Mouse (Mus musculus) midbrain, postnatal 0 days (tissue): Measurements from ENCODE around the gene Foxp1. TPM values are rescaled to one million over a fixed set of nuclear protein-coding genes. Genes with fewer than 3 reads are reported as not detected.
A peak's percentile ranks its signal among the peaks of the same experiment; 100 is the strongest.

Experiments used
- ATAC-seq: fragments of 200-750 bp; cut with Nextera tagmentation; 2 replicates; pipeline ENCODE4 v1.8.0; 2017; ENCODE audit warnings: moderate number of reproducible peaks, mild to moderate bottlenecking, moderate TSS enrichment, moderate library complexity; ENCODE audit not compliant: low FRiP score
- DNase-seq: peaks from one replicate; pipeline ENCODE4 v3.0.0-alpha.2; 2015; ENCODE audit warnings: low spot score
- H3K27ac ChIP-seq: fragments of 300-500 bp; sonication (generic); 2 replicates; pipeline ENCODE4 v1.5.1; 2014; ENCODE audit warnings: low read depth, mild to moderate bottlenecking, low read length, mixed read lengths
- H3K27me3 ChIP-seq: fragments of 300-500 bp; sonication (generic); 2 replicates; pipeline ENCODE4 v1.6.1; 2014; ENCODE audit warnings: low read length, control low read depth, mixed read lengths; ENCODE audit not compliant: insufficient read depth
- H3K36me3 ChIP-seq: fragments of 300-500 bp; sonication (generic); 2 replicates; pipeline ENCODE4 v1.6.1; 2014; ENCODE audit warnings: low read length, control low read depth, mixed read lengths; ENCODE audit not compliant: insufficient read depth
- H3K4me1 ChIP-seq: fragments of 300-500 bp; sonication (generic); 2 replicates; pipeline ENCODE4 v1.6.1; 2014; ENCODE audit warnings: mild to moderate bottlenecking, control low read depth, antibody characterized with exemption, low read length, mixed read lengths; ENCODE audit not compliant: insufficient read depth
- H3K4me2 ChIP-seq: fragments of 300-500 bp; sonication (generic); 2 replicates; pipeline ENCODE4 v1.6.1; 2014; ENCODE audit warnings: low read depth, mild to moderate bottlenecking, low read length, mixed read lengths; ENCODE audit not compliant: poor library complexity, severe bottlenecking
- H3K4me3 ChIP-seq: fragments of 300-500 bp; sonication (generic); 2 replicates; pipeline ENCODE4 v1.5.1; 2014; ENCODE audit warnings: low read depth, mild to moderate bottlenecking, low read length, moderate library complexity
- H3K9ac ChIP-seq: fragments of 300-500 bp; sonication (generic); replicated peaks from 2 replicates; pipeline ENCODE4 v1.6.1; 2014; ENCODE audit warnings: mild to moderate bottlenecking, low read length, moderate library complexity, mixed read lengths; ENCODE audit not compliant: poor library complexity, severe bottlenecking
- H3K9me3 ChIP-seq: fragments of 300-500 bp; sonication (generic); 2 replicates; pipeline ENCODE4 v1.6.1; 2016; ENCODE audit warnings: low read length, control low read depth
- CTCF ChIP-seq: IDR thresholded peaks from 2 replicates; pipeline ENCODE4 v1.5.1; 2016; ENCODE audit warnings: antibody characterized with exemption, mild to moderate bottlenecking
- WGBS: fragments of 180-500 bp; shearing (Covaris S2); extraction: QIAGEN DNeasy Blood & Tissue Kit; methylation state at CpG from one replicate; pipeline ENCODE4 v1.1.7; 2014; 5-methylcytosine and 5-hydroxymethylcytosine counted together
- polyA plus RNA-seq: library from polyadenylated mRNA; unstranded; fragments of >200 nt; fragmentation: Nextera tagmentation; extraction: Ambion mirVana; gene quantifications from 2 replicates; pipeline ENCODE4 v1.2.1, GENCODE M21; 2015
- total RNA-seq: library from RNA; depleted of rRNA; stranded (reverse); fragments of >200 nt; gene quantifications from 2 replicates; pipeline ENCODE4 v1.2.3, GENCODE M21; 2014

Foxp1 gene
- total and polyA plus RNA-seq, 2 experiments from 2014 or later, result 71.1 to 74.3 TPM

DNA sequence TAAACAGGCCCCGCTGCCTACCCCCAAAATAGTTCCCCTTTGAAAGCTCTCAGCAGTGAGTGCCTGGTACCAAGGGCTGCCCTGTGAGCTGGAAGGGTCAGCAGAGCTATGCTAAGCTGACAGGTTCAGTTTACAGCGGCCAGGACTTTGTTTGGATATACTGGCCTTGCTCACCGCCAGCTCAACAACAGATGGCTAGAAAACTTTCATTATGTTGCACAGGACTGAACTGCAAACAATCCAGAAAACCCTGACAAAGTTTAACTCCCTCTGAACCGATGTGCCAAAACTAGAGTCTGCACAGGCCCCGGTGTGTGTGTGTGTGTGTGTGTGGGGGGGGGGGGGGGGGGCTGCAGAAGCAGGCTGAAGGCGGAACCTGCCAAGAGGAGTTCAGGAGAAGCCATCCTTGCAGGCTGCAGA is 421.0 kb downstream of the Foxp1 start:
- no peak overlapping the region for H3K4me2 ChIP-seq
- peak; percentile 28 for DNase-seq

DNA sequence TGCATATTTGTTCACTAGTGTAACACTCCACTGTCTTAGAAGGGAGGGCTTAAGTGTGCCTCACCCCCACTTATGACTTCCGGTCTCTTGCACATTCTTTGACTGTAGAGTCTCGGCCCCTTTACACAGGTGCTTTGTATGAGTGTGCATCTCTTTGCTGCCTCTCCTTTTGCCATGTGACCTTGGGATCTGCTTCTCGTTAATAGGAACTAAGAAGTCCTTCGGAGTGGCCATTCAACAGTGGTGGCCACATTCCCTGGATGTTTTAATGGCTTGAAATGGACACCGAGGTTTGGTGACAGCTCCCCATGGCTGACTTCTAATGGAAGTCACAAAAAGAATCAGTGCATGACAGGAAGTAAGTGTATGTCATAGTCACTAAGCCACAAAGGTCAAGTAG is 422.2 kb downstream of the Foxp1 start:
- ATAC-seq (no peak), DNase-seq (no peak)
- peaks cover 3% of the 10 kb centered on the region; the same call in 1 of the 2 replicates for H3K4me1 ChIP-seq
- H3K9ac ChIP-seq, result no peak overlapping the region
- H3K4me2 ChIP-seq, result no peak overlapping the region
- H3K9me3 ChIP-seq, result no peaks in the 10 kb centered on the region
- 76% methylated on average over 5 of the region's 5 CpGs for WGBS
- no peaks in the 10 kb centered on the region for H3K27me3 ChIP-seq
- H3K27ac ChIP-seq, result no peak overlapping the region
- no peaks in the 10 kb centered on the region for H3K36me3 ChIP-seq
- no peak for TF ChIP-seq CTCF
- no peak overlapping the region for H3K4me3 ChIP-seq

More for the DNA sequence above, 421.0 kb downstream of the Foxp1 start:
- H3K4me3 ChIP-seq, result no peak overlapping the region
- no peak for TF ChIP-seq CTCF
- H3K36me3 ChIP-seq, result no peaks in the 10 kb centered on the region
- H3K27ac ChIP-seq, result no peak overlapping the region
- no peaks in the 10 kb centered on the region for H3K27me3 ChIP-seq
- no peaks in the 10 kb centered on the region for H3K9me3 ChIP-seq
- no peak for ATAC-seq
- H3K4me1 ChIP-seq, result peaks cover 3% of the 10 kb centered on the region; the same call in 1 of the 2 replicates
- no peak overlapping the region for H3K9ac ChIP-seq
- WGBS, result 13% methylated on average over 6 of the region's 6 CpGs

DNA sequence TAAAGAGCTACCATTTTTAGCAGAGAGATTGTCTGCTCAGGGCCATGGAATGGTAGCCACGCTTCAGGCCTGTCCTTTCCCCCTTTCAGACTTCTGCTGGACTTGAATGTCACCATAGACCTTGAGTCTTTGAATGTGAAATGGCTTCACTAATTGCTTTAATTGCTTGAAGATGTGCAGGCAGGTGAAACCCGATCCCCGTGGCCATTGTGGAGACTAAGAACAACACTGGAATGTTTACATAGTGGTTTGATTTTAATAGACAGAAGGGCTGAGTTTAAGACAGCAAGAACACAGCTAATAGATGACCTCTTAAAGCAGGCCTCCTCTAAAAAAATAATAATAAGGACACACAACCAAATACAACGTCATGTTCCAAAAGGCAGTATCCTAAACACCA is 422.7 kb downstream of the Foxp1 start:
- WGBS, result 86% methylated on average over 4 of the region's 4 CpGs
- ATAC-seq, result no peak
- DNase-seq, result no peak
- Histone ChIP-seq H3K36me3 (no peaks in the 10 kb centered on the region), H3K9ac (no peak overlapping the region), H3K4me3 (no peak overlapping the region), H3K4me1 (peaks cover 3% of the 10 kb centered on the region; the same call in 1 of the 2 replicates), H3K27me3 (no peaks in the 10 kb centered on the region), H3K4me2 (no peak overlapping the region), H3K27ac (no peak overlapping the region), H3K9me3 (no peaks in the 10 kb centered on the region)
- TF ChIP-seq CTCF, result no peak

DNA sequence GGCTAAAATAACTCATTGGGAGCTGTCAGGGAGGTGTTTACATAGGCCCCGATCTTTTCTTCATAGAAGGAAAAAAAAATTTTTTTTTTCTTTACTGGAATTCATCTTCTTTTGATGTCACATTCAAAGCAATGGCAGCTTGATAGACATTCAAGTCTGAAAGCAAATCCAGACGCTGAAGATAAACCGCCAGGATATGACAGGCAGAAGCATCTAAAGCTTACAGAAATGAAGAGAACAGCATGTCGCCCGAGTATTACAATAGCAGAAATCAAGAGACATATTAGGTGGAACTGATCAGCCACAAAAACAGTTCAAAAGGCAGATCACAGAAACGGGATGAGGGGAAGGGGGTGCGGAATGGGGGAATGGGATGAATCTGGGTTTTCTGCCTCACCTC is 425.3 kb downstream of the Foxp1 start:
- no peaks in the 10 kb centered on the region for H3K27me3 ChIP-seq
- ATAC-seq, result no peak
- no peak for TF ChIP-seq CTCF
- H3K4me3 ChIP-seq, result no peak overlapping the region
- H3K9ac ChIP-seq, result no peak overlapping the region
- H3K27ac ChIP-seq, result no peak overlapping the region
- no peak for DNase-seq
- H3K4me2 ChIP-seq, result no peak overlapping the region
- 24% methylated on average over 7 of the region's 7 CpGs for WGBS
- H3K4me1 ChIP-seq, result peaks cover 3% of the 10 kb centered on the region; the same call in 1 of the 2 replicates
- H3K36me3 ChIP-seq, result no peaks in the 10 kb centered on the region
- H3K9me3 ChIP-seq, result no peaks in the 10 kb centered on the region

DNA sequence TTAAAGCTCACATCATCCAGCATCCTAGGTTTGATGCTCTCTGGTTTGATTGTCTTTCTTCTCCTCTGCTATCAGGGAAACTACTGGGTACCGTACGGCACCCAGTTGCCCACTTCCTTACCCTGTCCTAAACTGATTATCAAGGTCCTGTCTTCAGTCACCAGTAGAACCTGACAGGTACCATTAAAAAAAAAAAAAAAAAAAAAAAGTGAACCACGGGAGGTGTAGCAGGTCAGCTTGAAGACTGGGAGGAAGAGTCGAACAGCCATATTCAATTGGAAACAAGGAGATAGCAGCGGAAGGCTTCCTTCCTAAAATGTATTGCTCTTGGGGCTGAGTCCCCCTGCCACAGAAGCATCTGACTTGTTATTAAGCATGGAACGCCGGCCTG is 425.8 kb downstream of the Foxp1 start:
- DNase-seq, result no peak

DNA sequence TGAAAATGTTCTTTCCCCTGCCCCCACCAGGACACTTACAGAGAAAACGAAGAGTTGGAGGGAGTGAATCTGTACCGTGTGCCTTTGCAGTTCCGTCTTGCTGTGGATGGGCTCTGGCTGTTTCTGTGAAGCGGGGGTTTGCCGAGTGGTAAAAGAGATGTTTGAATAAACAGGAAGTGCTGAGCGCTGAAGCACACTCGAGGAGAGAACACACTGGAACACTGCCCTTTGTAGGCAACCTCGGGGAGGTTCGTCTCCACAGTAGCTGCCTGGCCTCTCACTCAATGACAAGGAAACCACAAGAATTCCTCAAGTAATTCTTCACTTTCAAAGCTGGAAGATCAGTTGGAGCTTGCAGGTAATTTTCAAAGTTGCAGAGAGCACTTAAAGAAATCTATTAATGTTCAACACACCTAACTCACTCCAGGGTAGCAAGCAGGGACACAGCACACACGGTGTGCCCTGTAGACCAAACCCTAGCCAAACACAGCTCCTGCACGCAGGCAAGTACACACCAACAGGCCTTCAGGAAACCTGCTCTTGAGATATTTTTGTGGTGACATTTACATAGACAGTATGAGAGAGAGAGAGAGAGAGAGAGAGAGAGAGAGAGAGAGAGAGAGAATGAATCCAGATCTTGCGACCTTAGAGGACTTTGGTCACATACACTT is 426.3 kb downstream of the Foxp1 start:
- H3K27me3 ChIP-seq, result no peaks in the 10 kb centered on the region
- H3K4me1 ChIP-seq, result peaks cover 3% of the 10 kb centered on the region; the same call in 1 of the 2 replicates
- no peak overlapping the region for H3K9ac ChIP-seq
- ATAC-seq (no peak), DNase-seq (peak; percentile 33)
- H3K4me2 ChIP-seq, result peak overlapping the region; percentile 40
- 0 out of 2 replicates have a peak overlapping the region, but pooled peaks have one; percentile 6 for H3K27ac ChIP-seq
- no peak for TF ChIP-seq CTCF
- H3K36me3 ChIP-seq, result no peaks in the 10 kb centered on the region
- H3K9me3 ChIP-seq, result no peaks in the 10 kb centered on the region
- H3K4me3 ChIP-seq, result peak overlapping the region; percentile 6; the same call in 1 of the 2 replicates
- 33% methylated on average over 12 of the region's 12 CpGs for WGBS

More for the DNA sequence above, 425.8 kb downstream of the Foxp1 start:
- Histone ChIP-seq H3K4me1 (peaks cover 3% of the 10 kb centered on the region; the same call in 1 of the 2 replicates), H3K9me3 (no peaks in the 10 kb centered on the region), H3K27me3 (no peaks in the 10 kb centered on the region), H3K36me3 (no peaks in the 10 kb centered on the region), H3K4me2 (no peak overlapping the region), H3K4me3 (no peak overlapping the region), H3K9ac (no peak overlapping the region), H3K27ac (no peak overlapping the region)
- TF ChIP-seq CTCF, result no peak
- 59% methylated on average over 7 of the region's 7 CpGs for WGBS
- no peak for ATAC-seq
